Mouse (Mus musculus) heart, embryonic 12.5 days (tissue): Measurements from ENCODE around the gene Dffa. TPM values are rescaled to one million over a fixed set of nuclear protein-coding genes. Genes with fewer than 3 reads are reported as not detected.
"Not testable (repeated sequence)": the region's sequence is repeated elsewhere in the genome, so short reads cannot be mapped to it uniquely, and the experiment has no call there.

Experiments used
- ATAC-seq: fragments of 200-750 bp; cut with Nextera tagmentation; 2 replicates; pipeline ENCODE4 v1.8.0; 2017; ENCODE audit warnings: moderate TSS enrichment, moderate library complexity; ENCODE audit not compliant: insufficient number of reproducible peaks, low FRiP score
- H3K27ac ChIP-seq: fragments of 300-500 bp; sonication (generic); 2 replicates; pipeline ENCODE4 v1.5.1; 2016; ENCODE audit warnings: mild to moderate bottlenecking, moderate library complexity; ENCODE audit not compliant: poor library complexity, severe bottlenecking
- H3K27me3 ChIP-seq: fragments of 300-500 bp; sonication (generic); replicated peaks from 2 replicates; pipeline ENCODE4 v1.6.1; 2016; ENCODE audit warnings: mild to moderate bottlenecking, moderate library complexity
- H3K36me3 ChIP-seq: fragments of 300-500 bp; sonication (generic); 2 replicates; pipeline ENCODE4 v1.6.1; 2016; ENCODE audit warnings: mild to moderate bottlenecking, moderate library complexity
- H3K4me1 ChIP-seq: fragments of 300-500 bp; sonication (generic); replicated peaks from 2 replicates; pipeline ENCODE4 v1.6.1; 2016; ENCODE audit warnings: mild to moderate bottlenecking
- H3K4me2 ChIP-seq: fragments of 300-500 bp; sonication (generic); 2 replicates; pipeline ENCODE4 v1.6.1; 2016; ENCODE audit warnings: mild to moderate bottlenecking, moderate library complexity
- H3K4me3 ChIP-seq: fragments of 300-500 bp; sonication (generic); 2 replicates; pipeline ENCODE4 v1.5.1; 2016; ENCODE audit warnings: mild to moderate bottlenecking
- H3K9ac ChIP-seq: fragments of 300-500 bp; sonication (generic); 2 replicates; pipeline ENCODE4 v1.6.1; 2016; ENCODE audit warnings: mild to moderate bottlenecking, moderate library complexity
- H3K9me3 ChIP-seq: fragments of 300-500 bp; sonication (generic); replicated peaks from 2 replicates; pipeline ENCODE4 v1.6.1; 2016; ENCODE audit warnings: mild to moderate bottlenecking, moderate library complexity
- WGBS: fragments of 180-500 bp; shearing (Covaris S2); methylation state at CpG from one replicate; pipeline ENCODE4 v1.1.7; 2016; 5-methylcytosine and 5-hydroxymethylcytosine counted together
- polyA plus RNA-seq: library from polyadenylated mRNA; unstranded; fragments of >200 nt; fragmentation: Nextera tagmentation; extraction: Ambion mirVana; gene quantifications from 2 replicates; pipeline ENCODE4 v1.2.1, GENCODE M21; 2016

Gene Dffa
- polyA plus RNA-seq, 1 experiment from 2014 or later: 37.8 TPM

DNA sequence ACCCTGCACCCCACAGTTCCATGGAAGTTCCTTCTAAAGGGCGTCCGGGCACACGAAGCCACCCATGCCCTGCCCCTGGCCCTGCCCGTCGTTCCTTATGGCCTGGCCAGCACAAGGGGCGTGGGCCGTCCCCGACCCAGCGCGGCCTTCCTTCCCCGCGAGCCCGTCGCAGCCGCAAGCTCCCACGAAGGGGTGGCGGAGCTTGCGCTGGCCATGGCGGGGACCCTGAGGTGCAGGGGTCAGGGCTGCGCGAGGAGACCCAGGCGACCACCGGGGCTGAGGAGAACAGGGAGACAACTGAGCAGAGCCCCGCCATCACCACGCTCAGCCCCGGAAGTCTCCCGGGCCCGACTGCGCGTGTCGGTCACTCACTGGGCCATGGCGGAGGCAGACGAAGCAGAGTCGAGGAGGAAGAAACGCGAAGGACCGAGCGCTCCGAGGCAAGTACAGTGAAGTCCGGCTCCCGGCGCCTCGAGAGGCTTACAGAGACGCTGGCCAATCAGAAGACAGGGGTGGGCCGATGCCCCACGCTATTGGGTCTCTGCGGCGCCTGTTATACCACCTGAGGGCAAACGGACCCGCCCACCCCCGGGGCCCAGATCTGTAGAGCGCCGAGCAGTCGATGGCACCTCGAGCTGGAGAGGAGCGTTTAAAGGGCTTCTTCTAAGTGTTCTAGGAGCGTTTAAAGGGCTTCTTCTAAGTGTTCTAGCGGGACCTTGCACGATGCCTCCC lies 62.4 kb downstream of the Dffa start, which contains the start of gene Pgd:
Gene Pgd, minus strand, starts transcription at position 557 of the 732 bp plus-strand sequence.
- WGBS: under 1% methylated on average over 48 of the region's 59 CpGs
- peaks cover 37% of the 10 kb centered on the region for H3K36me3 ChIP-seq
- peaks cover 31% of the 10 kb centered on the region for H3K4me1 ChIP-seq
- H3K27me3 ChIP-seq: no peaks in the 10 kb centered on the region
- H3K4me2 ChIP-seq: peak within 1 kb of the TSS; percentile 79
- peak within 1 kb of the TSS; percentile 92 for H3K4me3 ChIP-seq
- peak within 1 kb of the TSS; percentile 92 for H3K9ac ChIP-seq
- H3K27ac ChIP-seq: peak within 1 kb of the TSS; percentile 95
- ATAC-seq: peak; percentile 99
- H3K9me3 ChIP-seq: no peaks in the 10 kb centered on the region

DNA sequence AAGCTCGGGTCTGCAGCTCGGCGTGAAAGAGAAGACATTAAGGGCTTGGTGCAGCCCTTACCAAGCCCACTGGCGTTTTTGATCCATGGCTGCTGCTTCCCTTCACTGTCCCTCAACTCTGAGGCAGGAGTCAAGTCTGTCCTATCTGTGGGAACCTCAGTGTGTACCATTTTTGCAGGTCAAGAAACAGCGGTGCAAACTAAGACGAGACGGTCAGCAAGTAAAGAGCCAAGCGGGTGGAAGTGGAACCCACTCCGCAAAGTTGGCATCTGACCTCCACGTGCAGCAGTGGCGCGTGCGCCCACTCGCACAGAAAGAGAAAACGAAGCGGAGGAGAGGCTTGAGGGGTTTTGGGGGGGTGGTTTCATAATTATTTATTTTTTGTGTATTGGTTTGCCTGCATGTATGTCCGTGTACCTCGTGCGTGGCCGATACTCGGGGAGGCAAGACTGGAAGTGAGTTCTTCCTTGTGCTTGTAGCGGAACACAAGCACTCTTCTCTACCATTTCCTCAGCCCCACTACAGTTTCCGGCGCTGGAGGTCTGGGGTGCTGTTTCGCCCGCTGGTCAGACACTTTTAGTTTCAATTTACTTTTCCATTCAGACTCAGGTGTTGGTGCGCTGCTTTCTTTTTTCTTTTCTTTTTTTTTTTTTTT lies 63.1 kb downstream of the Dffa start:
- H3K27me3 ChIP-seq: no peaks in the 10 kb centered on the region
- H3K36me3 ChIP-seq: peaks cover 30% of the 10 kb centered on the region
- peak overlapping the region; percentile 92 for H3K4me3 ChIP-seq
- H3K9me3 ChIP-seq: no peaks in the 10 kb centered on the region
- peak overlapping the region; percentile 69 for H3K9ac ChIP-seq
- H3K4me1 ChIP-seq: peaks cover 31% of the 10 kb centered on the region
- WGBS: 1% methylated on average over 27 of the region's 27 CpGs
- H3K27ac ChIP-seq: peak overlapping the region; percentile 57; the same call in 1 of the 2 replicates
- H3K4me2 ChIP-seq: peak overlapping the region; percentile 79
- peak; percentile 40; the same call in 1 of the 2 replicates for ATAC-seq

- Histone ChIP-seq H3K36me3 (peaks cover 22% of the 10 kb centered on the region), H3K4me2 (peak overlapping the region; percentile 79), H3K9me3 (no peaks in the 10 kb centered on the region), H3K9ac (no peak overlapping the region), H3K4me3 (no peak overlapping the region), H3K27ac (no peak overlapping the region), H3K4me1 (peaks cover 33% of the 10 kb centered on the region), H3K27me3 (no peaks in the 10 kb centered on the region)
- no peak for ATAC-seq
- 40% methylated on average over 2 of the region's 2 CpGs for WGBS
These were observed 64.1 kb downstream of the Dffa start for GRCm38 (mm10) chr4:149168016-149168415.

DNA sequence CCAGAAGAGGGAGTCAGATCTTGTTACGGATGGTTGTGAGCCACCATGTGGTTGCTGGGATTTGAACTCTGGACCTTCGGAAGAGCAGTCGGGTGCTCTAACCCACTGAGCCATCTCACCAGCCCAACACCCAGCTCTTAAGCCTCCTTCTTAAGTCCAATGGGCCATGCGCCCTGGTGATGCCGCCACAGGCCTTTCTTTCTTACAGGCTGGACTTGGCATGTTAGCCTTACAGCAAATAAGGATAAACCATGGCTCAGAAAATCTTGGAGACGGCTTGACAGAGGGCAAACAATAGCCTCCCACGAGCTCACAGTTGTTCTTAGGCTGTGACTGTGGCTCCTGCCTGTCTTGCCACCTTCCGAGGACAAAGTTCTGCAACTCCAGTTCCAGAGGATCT lies 66.0 kb downstream of the Dffa start:
- WGBS: 77% methylated on average over 7 of the region's 8 CpGs
- not testable (repeated sequence) for H3K9me3 ChIP-seq, ATAC-seq, H3K27ac ChIP-seq, H3K27me3 ChIP-seq, H3K4me2 ChIP-seq, H3K36me3 ChIP-seq, H3K9ac ChIP-seq, H3K4me3 ChIP-seq
- H3K4me1 ChIP-seq: peaks cover 24% of the 10 kb centered on the region

Other genes with a start within 250 kb of the Dffa start
- gene Pex14, start 4.3 kb upstream of the Dffa start, polyA plus RNA-seq: 44.1 and 44.3 TPM in 2 replicates
- gene Cort, start 22.6 kb downstream of the Dffa start, polyA plus RNA-seq: not detected in 2 replicates
- gene Cenps, start 33.5 kb downstream of the Dffa start, polyA plus RNA-seq: 26.9 and 27.9 TPM in 2 replicates
- gene Pgd, start 62.6 kb downstream of the Dffa start, polyA plus RNA-seq: 90.0 and 91.1 TPM in 2 replicates
- gene Kif1b, start 203.5 kb downstream of the Dffa start, polyA plus RNA-seq: 60.1 and 62.9 TPM in 2 replicates